Mouse (Mus musculus) midbrain, postnatal 0 days (tissue): ENCODE measurements around the gene Psmd9. TPM values are rescaled to one million over a fixed set of nuclear protein-coding genes. Genes with fewer than 3 reads are reported as not detected.

Source experiments
- ATAC-seq: fragments of 200-750 bp; cut with Nextera tagmentation; 2 replicates; pipeline ENCODE4 v1.8.0; 2017; ENCODE audit warnings: moderate number of reproducible peaks, mild to moderate bottlenecking, moderate TSS enrichment, moderate library complexity; ENCODE audit not compliant: low FRiP score
- DNase-seq: peaks from one replicate; pipeline ENCODE4 v3.0.0-alpha.2; 2015; ENCODE audit warnings: low spot score
- H3K27ac ChIP-seq: fragments of 300-500 bp; sonication (generic); 2 replicates; pipeline ENCODE4 v1.5.1; 2014; ENCODE audit warnings: low read depth, mild to moderate bottlenecking, low read length, mixed read lengths
- H3K27me3 ChIP-seq: fragments of 300-500 bp; sonication (generic); 2 replicates; pipeline ENCODE4 v1.6.1; 2014; ENCODE audit warnings: low read length, control low read depth, mixed read lengths; ENCODE audit not compliant: insufficient read depth
- H3K36me3 ChIP-seq: fragments of 300-500 bp; sonication (generic); 2 replicates; pipeline ENCODE4 v1.6.1; 2014; ENCODE audit warnings: low read length, control low read depth, mixed read lengths; ENCODE audit not compliant: insufficient read depth
- H3K4me1 ChIP-seq: fragments of 300-500 bp; sonication (generic); 2 replicates; pipeline ENCODE4 v1.6.1; 2014; ENCODE audit warnings: mild to moderate bottlenecking, control low read depth, antibody characterized with exemption, low read length, mixed read lengths; ENCODE audit not compliant: insufficient read depth
- H3K4me2 ChIP-seq: fragments of 300-500 bp; sonication (generic); 2 replicates; pipeline ENCODE4 v1.6.1; 2014; ENCODE audit warnings: low read depth, mild to moderate bottlenecking, low read length, mixed read lengths; ENCODE audit not compliant: poor library complexity, severe bottlenecking
- H3K4me3 ChIP-seq: fragments of 300-500 bp; sonication (generic); 2 replicates; pipeline ENCODE4 v1.5.1; 2014; ENCODE audit warnings: low read depth, mild to moderate bottlenecking, low read length, moderate library complexity
- H3K9ac ChIP-seq: fragments of 300-500 bp; sonication (generic); replicated peaks from 2 replicates; pipeline ENCODE4 v1.6.1; 2014; ENCODE audit warnings: mild to moderate bottlenecking, low read length, moderate library complexity, mixed read lengths; ENCODE audit not compliant: poor library complexity, severe bottlenecking
- H3K9me3 ChIP-seq: fragments of 300-500 bp; sonication (generic); 2 replicates; pipeline ENCODE4 v1.6.1; 2016; ENCODE audit warnings: low read length, control low read depth
- CTCF ChIP-seq: IDR thresholded peaks from 2 replicates; pipeline ENCODE4 v1.5.1; 2016; ENCODE audit warnings: antibody characterized with exemption, mild to moderate bottlenecking
- WGBS: fragments of 180-500 bp; shearing (Covaris S2); extraction: QIAGEN DNeasy Blood & Tissue Kit; methylation state at CpG from one replicate; pipeline ENCODE4 v1.1.7; 2014; 5-methylcytosine and 5-hydroxymethylcytosine counted together
- polyA plus RNA-seq: library from polyadenylated mRNA; unstranded; fragments of >200 nt; fragmentation: Nextera tagmentation; extraction: Ambion mirVana; gene quantifications from 2 replicates; pipeline ENCODE4 v1.2.1, GENCODE M21; 2015
- total RNA-seq: library from RNA; depleted of rRNA; stranded (reverse); fragments of >200 nt; gene quantifications from 2 replicates; pipeline ENCODE4 v1.2.3, GENCODE M21; 2014

Psmd9 gene
- total and polyA plus RNA-seq, 2 experiments from 2014 or later: 26.5 to 81.8 TPM

DNA sequence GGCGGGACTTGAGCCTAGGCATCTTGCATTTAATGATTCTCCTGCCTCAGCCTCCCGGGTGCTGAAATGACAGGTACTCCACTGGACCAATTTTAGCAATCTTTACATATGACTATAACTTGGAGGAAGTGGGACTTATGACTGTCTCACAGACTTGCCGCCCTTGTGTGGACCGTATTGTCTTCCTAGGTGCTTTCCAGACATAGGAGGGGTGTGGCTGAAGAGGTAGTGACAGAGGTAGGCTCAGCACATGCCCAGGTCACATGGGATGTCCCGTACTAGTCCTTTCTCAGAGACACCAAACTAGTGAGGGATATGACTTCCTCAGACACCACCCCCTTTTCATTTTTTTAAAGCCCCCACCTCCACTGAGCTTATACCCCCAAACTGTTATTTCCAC lies 9.6 kb downstream of the Psmd9 start:
- no peak for TF ChIP-seq CTCF
- H3K9me3 ChIP-seq: no peaks in the 10 kb centered on the region
- H3K27ac ChIP-seq: no peak overlapping the region
- WGBS: 90% methylated on average over 5 of the region's 5 CpGs
- H3K9ac ChIP-seq: no peak overlapping the region
- ATAC-seq: no peak
- H3K27me3 ChIP-seq: no peaks in the 10 kb centered on the region
- no peaks in the 10 kb centered on the region for H3K36me3 ChIP-seq
- no peaks in the 10 kb centered on the region for H3K4me1 ChIP-seq
- H3K4me2 ChIP-seq: no peak overlapping the region
- no peak for DNase-seq
- H3K4me3 ChIP-seq: no peak overlapping the region

DNA sequence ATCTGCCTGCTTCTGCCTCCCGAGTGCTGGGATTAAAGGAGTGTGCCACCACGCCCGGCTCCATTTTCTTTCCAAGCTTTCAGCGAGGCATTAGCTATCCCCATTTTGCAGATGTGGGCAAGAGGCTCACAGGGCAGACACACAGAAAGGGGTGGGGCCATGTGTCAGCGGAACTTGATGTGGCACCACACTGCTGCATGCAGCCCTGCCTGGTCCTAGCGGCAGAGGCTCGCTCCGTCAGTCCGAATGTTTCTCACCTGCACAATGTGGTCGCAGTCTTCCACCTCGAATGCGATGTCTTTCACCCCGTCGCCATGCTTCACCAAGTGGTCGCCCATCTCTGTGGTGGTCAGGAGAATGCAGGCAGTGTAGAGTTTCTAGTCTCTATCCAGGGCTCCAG lies 11.2 kb downstream of the Psmd9 start:
- Histone ChIP-seq H3K27ac (no peak overlapping the region), H3K4me3 (no peak overlapping the region), H3K36me3 (no peaks in the 10 kb centered on the region), H3K4me1 (no peaks in the 10 kb centered on the region), H3K27me3 (no peaks in the 10 kb centered on the region), H3K9me3 (no peaks in the 10 kb centered on the region), H3K9ac (no peak overlapping the region), H3K4me2 (no peak overlapping the region)
- DNase-seq (no peak), ATAC-seq (no peak)
- 95% methylated on average over 15 of the region's 15 CpGs for WGBS
- TF ChIP-seq CTCF: no peak

GRCm38 (mm10) chr5:123181536-123181935 lies 12.3 kb downstream of the Psmd9 start:
- TF ChIP-seq CTCF: no peak
- ATAC-seq (no peak), DNase-seq (no peak)
- no peak overlapping the region for H3K4me2 ChIP-seq
- WGBS: 72% methylated on average over 6 of the region's 6 CpGs
- H3K36me3 ChIP-seq: no peaks in the 10 kb centered on the region
- no peak overlapping the region for H3K27ac ChIP-seq
- H3K4me1 ChIP-seq: no peaks in the 10 kb centered on the region
- no peak overlapping the region for H3K9ac ChIP-seq
- H3K9me3 ChIP-seq: no peaks in the 10 kb centered on the region
- H3K4me3 ChIP-seq: no peak overlapping the region
- H3K27me3 ChIP-seq: no peaks in the 10 kb centered on the region

DNA sequence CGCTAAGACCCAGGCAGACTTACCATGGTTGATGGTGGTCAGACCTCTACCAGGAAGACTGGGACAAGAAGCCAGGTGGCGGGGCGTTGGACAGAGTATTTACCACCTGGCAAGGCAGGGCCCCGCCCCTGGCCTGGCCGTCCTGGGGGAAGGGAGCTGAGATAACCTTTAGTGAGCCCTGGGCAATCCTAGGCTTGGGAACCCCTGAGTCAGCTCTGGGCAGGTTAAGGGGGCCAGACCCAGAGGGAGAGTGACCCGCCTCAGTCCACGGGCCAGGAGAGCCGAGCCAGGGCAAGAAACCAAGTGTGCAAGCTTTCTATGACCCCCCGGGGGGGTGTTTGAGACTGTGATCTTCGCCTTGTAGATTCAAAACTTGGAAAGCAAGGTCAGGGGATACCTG lies 13.4 kb downstream of the Psmd9 start, which contains the start of gene Hpd:
Hpd (minus strand) TSS at position 77 of the 400 bp plus-strand sequence.
- 86% methylated on average over 10 of the region's 10 CpGs for WGBS
- Histone ChIP-seq H3K36me3 (no peaks in the 10 kb centered on the region), H3K4me1 (no peaks in the 10 kb centered on the region), H3K9me3 (no peaks in the 10 kb centered on the region), H3K9ac (no peak within 1 kb of the TSS), H3K27me3 (no peaks in the 10 kb centered on the region), H3K4me2 (no peak within 1 kb of the TSS), H3K4me3 (no peak within 1 kb of the TSS), H3K27ac (no peak within 1 kb of the TSS)
- no peak for TF ChIP-seq CTCF
- ATAC-seq (no peak), DNase-seq (no peak)

DNA sequence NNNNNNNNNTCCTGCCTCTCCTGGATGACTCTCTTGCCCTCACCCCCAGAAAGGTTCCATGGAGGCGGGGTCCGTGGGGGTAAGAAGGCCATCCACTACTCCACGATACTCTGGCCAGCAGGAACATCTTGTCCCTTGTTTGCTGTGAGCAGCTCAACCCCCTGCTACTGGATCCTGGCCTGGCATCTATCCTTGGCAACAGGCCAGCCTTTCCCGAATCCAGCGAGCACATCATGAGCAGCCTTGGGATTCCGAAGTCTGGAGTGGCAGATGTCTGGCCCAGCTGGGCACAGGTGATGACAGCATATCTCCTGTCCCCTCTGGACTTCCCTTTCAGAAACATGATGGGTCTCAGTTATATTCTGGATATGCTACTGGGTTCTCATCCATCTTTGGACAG lies 16.8 kb downstream of the Psmd9 start:
- no peaks in the 10 kb centered on the region for H3K9me3 ChIP-seq
- 68% methylated on average over 6 of the region's 6 CpGs for WGBS
- ATAC-seq: no peak

GRCm38 (mm10) chr5:123187306-123187705 lies 18.1 kb downstream of the Psmd9 start:
- Histone ChIP-seq H3K4me3 (no peak overlapping the region), H3K36me3 (no peaks in the 10 kb centered on the region), H3K4me1 (no peaks in the 10 kb centered on the region), H3K9ac (no peak overlapping the region), H3K27ac (no peak overlapping the region), H3K27me3 (no peaks in the 10 kb centered on the region), H3K4me2 (no peak overlapping the region), H3K9me3 (no peaks in the 10 kb centered on the region)
- no peak for TF ChIP-seq CTCF
- 85% methylated on average over 3 of the region's 3 CpGs for WGBS
- DNase-seq (no peak), ATAC-seq (no peak)

More for the DNA sequence above, 16.8 kb downstream of the Psmd9 start:
- no peaks in the 10 kb centered on the region for H3K36me3 ChIP-seq
- no peak for TF ChIP-seq CTCF
- DNase-seq: peak; percentile 53
- H3K4me1 ChIP-seq: no peaks in the 10 kb centered on the region
- no peaks in the 10 kb centered on the region for H3K27me3 ChIP-seq
- no peak overlapping the region for H3K27ac ChIP-seq
- no peak overlapping the region for H3K9ac ChIP-seq
- H3K4me3 ChIP-seq: no peak overlapping the region
- H3K4me2 ChIP-seq: no peak overlapping the region
